Mouse (Mus musculus): Measurements from ENCODE around the gene Pde8a.
A peak's percentile ranks its signal among the peaks of the same experiment; 100 is the strongest.

The Pde8a gene

GRCm38 (mm10) chr7:81212261-81212681, 1.1 kb upstream of the Pde8a start:
- DNase-seq: peak; percentile 76

- peak; percentile 96 for DNase-seq
Observed at GRCm38 (mm10) chr7:81212697-81213346, 574 bp upstream of the Pde8a start.

GRCm38 (mm10) chr7:81214153-81214907, 934 bp downstream of the Pde8a start:
- no peak for DNase-seq

- no peak for DNase-seq
Observed at GRCm38 (mm10) chr7:81215950-81216349, 2.6 kb downstream of the Pde8a start.

- no peak for DNase-seq
Observed at GRCm38 (mm10) chr7:81219321-81219720, 5.9 kb downstream of the Pde8a start.

- DNase-seq: no peak
Observed at GRCm38 (mm10) chr7:81220381-81220780, 7.0 kb downstream of the Pde8a start.

- DNase-seq: no peak
Observed at GRCm38 (mm10) chr7:81224260-81224659, 10.9 kb downstream of the Pde8a start.

- DNase-seq: no peak
Observed at GRCm38 (mm10) chr7:81230091-81230792, 16.8 kb downstream of the Pde8a start.

- peak; percentile 73 for DNase-seq
Observed at GRCm38 (mm10) chr7:81232674-81233073, 19.3 kb downstream of the Pde8a start.

- DNase-seq: no peak
Observed at GRCm38 (mm10) chr7:81235117-81235516, 21.7 kb downstream of the Pde8a start.

GRCm38 (mm10) chr7:81235600-81236223, 22.3 kb downstream of the Pde8a start:
- DNase-seq: no peak

GRCm38 (mm10) chr7:81243361-81243760, 30.0 kb downstream of the Pde8a start:
- DNase-seq: no peak

GRCm38 (mm10) chr7:81249854-81250279, 36.5 kb downstream of the Pde8a start:
- DNase-seq: no peak

GRCm38 (mm10) chr7:81250601-81251000, 37.2 kb downstream of the Pde8a start:
- no peak for DNase-seq

- DNase-seq: no peak
Observed at GRCm38 (mm10) chr7:81251521-81251920, 38.1 kb downstream of the Pde8a start.

GRCm38 (mm10) chr7:81253317-81253716, 39.9 kb downstream of the Pde8a start:
- DNase-seq: no peak

GRCm38 (mm10) chr7:81254579-81254978, 41.2 kb downstream of the Pde8a start:
- no peak for DNase-seq

- DNase-seq: no peak
Observed at GRCm38 (mm10) chr7:81255456-81255855, 42.1 kb downstream of the Pde8a start.

GRCm38 (mm10) chr7:81256773-81257172, 43.4 kb downstream of the Pde8a start:
- no peak for DNase-seq

GRCm38 (mm10) chr7:81261548-81261947, 48.2 kb downstream of the Pde8a start:
- no peak for DNase-seq

GRCm38 (mm10) chr7:81272908-81273307, 59.5 kb downstream of the Pde8a start:
- peak; percentile 6 for DNase-seq

GRCm38 (mm10) chr7:81278966-81279365, 65.6 kb downstream of the Pde8a start:
- DNase-seq: no peak

- no peak for DNase-seq
Observed at GRCm38 (mm10) chr7:81281240-81281639, 67.8 kb downstream of the Pde8a start.

Data from lung, postnatal 36 days (tissue).